Mouse (Mus musculus) heart, postnatal 4 days (tissue): ENCODE results near the gene Spop. TPM values are rescaled to one million over a fixed set of nuclear protein-coding genes. Genes with fewer than 3 reads are reported as not detected.
A peak's percentile ranks its signal among the peaks of the same experiment; 100 is the strongest.

Experiments used
- DNase-seq: peaks from one replicate; pipeline ENCODE4 v3.0.0; 2021
- total RNA-seq, 2 experiments: library from RNA; stranded (reverse); gene quantifications; 2 replicates each; pipeline ENCODE4 v1.2.3; 2021

The Spop gene
- total RNA-seq, 2 experiments from 2014 or later: 111 to 133 TPM

GRCm38 (mm10) chr11:95420880-95421435, 7.1 kb downstream of the Spop start:
- no peak for DNase-seq

GRCm38 (mm10) chr11:95423505-95423904, 9.6 kb downstream of the Spop start:
- no peak for DNase-seq

- DNase-seq: no peak
These were observed 17.5 kb downstream of the Spop start for GRCm38 (mm10) chr11:95431344-95431743.

DNA sequence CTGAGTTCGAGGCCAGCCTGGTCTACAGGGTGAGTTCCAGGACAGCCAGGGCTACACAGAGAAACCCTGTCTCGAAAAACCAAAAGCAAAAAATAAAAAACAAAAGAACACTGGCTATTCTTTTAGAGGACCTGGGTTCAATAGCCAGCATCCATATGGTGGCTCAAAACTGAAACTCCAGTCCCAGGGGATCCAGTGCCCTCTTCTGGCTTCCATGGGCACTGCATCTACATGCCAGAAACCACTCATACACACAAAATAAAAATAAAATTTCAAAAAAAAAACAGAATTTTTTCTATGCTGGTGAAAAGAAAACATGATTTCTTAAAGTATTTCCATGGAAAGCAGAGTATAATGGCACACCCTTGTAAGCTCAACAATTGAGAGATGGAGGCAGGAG, 18.3 kb downstream of the Spop start:
- DNase-seq: peak; percentile 29

- DNase-seq: no peak
These were observed 31.5 kb downstream of the Spop start for GRCm38 (mm10) chr11:95445371-95445770.

DNA sequence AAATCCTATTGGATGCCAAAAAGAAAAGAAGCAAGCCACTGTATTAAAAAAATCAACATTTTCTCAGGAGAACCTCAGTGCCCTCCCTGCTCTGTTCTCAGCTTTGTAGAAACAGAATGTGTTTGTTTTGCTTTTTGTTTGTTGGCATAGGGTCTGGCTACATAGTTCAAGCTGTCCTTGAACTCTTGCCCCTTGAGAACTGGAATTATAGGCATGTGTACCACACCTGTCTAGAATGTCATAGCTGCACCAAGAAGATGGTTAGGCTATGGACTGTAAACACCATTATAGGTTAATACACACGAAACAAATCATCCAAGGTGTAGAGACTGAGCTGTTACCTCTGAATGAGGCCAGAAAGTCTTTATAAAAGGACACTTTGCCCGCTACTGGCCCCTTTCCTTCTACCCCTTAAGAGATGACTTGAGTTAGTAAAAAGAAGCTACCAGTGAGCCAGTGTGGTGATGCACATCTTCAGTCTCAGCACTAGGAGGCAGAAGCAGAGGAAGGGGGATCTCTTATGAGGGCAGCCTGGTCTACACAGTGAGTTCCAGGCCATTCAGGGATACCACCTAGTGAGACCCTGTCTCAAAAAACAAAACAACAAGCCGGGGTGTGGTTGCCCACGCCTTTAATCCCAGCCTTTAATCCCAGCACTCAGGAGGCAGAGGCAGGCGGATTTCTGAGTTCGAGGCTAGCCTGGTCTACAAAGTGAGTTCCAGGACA, 32.9 kb downstream of the Spop start:
- no peak for DNase-seq

DNA sequence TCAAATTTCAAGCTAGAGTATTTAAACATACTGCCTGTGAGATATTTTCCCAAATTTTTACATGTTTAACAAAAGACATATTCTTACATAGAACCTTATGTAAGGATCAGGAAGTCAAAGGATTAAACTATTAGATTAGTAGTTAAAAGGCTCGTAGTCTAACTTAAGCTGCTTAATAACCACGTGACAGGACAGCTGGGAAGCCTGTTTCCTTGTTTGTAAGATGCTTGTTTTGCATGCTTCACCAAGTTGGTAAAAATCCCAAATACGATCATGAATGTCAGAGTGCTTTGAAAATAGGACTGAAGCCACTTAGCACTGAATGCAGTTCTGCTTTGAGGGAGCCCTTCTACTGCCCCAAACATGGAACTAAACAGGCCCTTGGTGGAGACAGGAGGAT, 34.5 kb downstream of the Spop start:
- no peak for DNase-seq

- no peak for DNase-seq
These were observed 41.5 kb downstream of the Spop start for GRCm38 (mm10) chr11:95455331-95455730.

DNA sequence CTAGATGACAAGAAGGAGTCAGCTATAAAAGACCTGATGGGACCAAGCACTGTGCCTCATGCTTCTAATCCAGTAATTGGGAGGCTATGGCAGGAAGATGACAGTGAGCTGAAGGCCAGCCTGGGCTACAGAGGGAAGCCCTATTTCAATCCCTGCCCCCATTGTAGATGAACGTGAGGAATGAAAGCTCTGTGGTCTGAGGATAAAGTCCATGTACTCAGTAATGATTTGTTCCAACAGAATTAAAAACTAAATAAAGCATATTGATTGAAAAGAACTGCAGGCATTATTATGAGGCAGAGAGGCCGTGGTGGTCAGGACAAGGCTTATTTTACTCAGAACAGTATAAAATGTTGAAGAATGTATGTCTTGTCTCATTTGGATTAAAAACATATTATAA, 47.0 kb downstream of the Spop start:
- DNase-seq: no peak

GRCm38 (mm10) chr11:95462168-95462567, 48.3 kb downstream of the Spop start:
- no peak for DNase-seq

DNA sequence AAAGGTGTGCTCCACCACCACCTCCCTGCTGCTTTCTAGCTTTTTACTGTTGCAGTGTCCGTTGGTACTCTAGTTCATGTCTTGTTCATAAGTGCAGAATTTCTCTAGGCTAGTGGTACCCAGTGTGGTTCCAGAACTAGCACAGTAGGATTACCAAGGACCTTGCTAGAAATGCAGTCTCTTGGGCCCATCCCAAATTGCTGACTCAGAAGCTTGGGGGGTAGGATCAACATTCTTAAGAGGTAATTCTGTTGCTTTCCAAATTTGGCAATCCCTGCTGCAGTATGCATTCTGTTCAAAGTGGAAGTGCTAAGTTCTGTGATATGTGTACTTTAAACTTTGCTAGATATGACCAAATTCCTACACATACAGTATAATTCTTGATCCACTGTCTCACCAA, 53.9 kb downstream of the Spop start:
- no peak for DNase-seq

DNA sequence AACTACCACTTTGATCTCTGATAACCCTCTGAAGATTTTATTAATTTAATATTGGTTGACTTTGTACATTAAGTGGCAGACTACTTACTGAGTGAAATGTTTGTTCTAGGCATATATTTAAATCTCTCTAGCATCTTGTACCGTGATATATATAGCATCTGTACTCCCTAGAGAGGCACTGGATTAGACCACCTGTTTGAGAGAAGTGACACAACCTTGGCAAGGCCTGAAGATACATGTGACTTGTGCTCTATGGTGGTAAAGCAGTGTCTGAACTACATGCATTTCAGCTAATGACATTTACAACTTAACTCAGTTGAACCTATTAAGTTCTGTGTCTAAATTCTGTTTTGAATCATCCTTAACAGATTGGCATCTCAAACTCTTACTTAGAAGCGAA, 59.1 kb downstream of the Spop start:
- DNase-seq: no peak

- no peak for DNase-seq
These were observed 59.6 kb downstream of the Spop start for GRCm38 (mm10) chr11:95473456-95473855.

- no peak for DNase-seq
These were observed 62.4 kb downstream of the Spop start for GRCm38 (mm10) chr11:95476323-95476722.

GRCm38 (mm10) chr11:95479458-95479857, 65.6 kb downstream of the Spop start:
- no peak for DNase-seq

DNA sequence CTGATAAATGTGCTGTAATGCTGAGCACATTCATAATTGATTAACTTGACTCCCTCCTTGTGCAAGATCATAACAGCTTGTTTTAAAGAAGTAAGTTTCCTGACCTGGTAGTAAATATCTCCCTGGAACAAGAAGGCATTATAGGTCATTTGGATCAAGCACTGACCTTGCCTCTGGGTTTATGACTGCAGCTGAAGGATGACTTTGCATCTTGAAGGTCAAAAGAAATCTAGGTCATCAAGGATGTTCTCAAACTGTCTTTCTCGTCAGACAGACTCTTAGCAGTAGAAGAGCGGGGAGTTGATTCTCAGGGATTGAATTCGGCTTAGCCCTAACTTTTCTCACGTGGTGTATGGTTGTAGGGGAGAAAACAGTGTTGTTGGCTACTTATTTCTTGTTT, 66.8 kb downstream of the Spop start:
- DNase-seq: no peak

DNA sequence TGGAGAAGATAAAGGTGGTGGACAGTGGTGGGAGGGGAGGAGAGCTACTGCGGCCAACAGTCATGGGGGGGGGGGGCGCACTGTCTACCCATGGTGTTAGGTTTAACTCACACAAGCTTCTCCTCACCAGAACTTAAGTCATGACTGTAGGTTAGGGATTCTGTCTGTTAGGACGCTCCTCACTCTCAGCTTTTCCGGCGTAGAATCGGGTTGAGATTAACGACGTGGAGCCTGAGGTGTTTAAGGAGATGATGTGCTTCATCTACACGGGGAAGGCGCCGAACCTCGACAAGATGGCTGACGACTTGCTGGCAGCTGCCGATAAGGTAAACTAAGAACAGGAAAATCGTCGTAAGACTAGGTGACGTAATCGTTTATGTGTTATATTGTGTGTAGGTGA, 71.8 kb downstream of the Spop start:
- DNase-seq: no peak

DNA sequence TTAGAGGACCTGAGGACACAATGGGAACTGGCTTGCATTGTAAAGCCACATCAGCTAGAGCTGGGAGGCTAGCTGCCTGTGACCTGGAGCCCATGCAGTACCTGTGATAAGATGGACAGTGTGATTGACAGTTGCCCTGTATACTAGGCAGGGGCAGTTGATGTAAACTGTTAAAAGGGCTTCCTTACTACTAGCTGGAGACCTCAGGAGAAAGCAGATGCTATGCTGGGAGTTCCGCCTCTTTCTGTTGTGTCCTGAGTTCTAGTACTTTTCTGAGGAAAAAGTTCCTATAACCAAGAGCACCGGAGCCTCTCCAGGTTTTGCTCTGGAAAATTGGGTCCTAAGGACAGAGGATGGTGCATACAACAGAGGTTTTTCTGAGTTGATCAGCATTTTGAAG, 73.4 kb downstream of the Spop start:
- no peak for DNase-seq

DNA sequence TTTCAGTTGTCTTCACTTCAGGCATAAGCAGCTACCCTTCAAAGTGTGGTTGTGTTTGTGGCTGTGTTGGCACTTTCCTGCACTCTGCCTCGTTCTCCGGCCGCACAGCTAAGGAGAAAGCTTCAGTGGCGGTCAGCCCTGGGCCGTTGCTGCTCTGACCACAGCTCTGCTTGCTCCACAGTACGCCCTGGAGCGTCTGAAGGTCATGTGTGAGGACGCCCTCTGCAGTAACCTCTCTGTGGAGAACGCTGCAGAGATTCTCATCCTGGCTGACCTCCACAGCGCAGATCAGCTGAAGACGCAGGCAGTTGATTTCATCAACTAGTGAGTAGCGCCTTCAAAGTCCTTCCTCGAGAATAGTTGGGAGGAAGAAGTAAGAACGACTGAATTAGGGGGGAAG, 76.2 kb downstream of the Spop start:
- DNase-seq: no peak

DNA sequence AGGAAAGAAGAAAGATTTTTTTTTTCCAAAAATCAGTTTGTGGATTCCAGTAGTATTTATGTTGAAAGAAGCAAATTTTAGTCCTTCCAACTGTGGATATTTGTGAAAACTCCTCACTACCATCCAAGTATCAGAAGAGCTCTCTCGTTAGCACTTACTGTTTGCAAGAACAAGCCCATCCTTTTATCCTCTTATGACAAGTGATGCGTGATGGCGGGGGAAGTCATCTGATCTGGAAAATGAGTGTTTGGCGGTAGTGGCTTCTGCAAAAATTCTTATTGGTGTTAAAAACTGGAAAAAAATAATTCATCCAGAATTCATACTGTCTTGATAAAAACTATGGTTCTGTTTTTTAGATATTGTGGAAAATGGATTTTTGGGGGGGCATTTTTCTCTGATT, 78.4 kb downstream of the Spop start:
- DNase-seq: no peak

- no peak for DNase-seq
These were observed 79.1 kb downstream of the Spop start for GRCm38 (mm10) chr11:95493010-95493409.

- DNase-seq: no peak
These were observed 80.1 kb downstream of the Spop start for GRCm38 (mm10) chr11:95493950-95494349.

DNA sequence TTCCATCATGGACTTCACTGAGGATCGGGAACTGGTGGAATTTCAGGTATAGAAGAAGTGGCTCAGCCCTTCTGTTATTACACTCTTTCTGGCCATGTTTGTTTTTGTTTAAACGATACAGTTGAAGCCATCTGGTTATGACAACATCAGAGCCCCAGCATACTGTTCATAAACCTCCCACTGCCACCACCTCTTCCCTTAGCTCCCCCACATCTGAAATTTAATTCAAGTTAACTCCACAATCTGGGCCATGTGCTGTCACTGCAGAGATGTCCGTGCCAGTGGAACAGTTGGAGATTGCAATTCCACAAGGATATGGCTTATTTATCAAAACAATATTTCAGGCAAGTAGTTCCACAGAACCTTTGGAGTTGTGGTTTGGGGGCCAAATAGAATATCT, 80.5 kb downstream of the Spop start:
- DNase-seq: no peak

- peak; percentile 48 for DNase-seq
These were observed 82.0 kb downstream of the Spop start for GRCm38 (mm10) chr11:95495883-95496282.

GRCm38 (mm10) chr11:95497921-95498320, 84.0 kb downstream of the Spop start:
- no peak for DNase-seq
